Mouse (Mus musculus) spleen, adult 2 months (tissue): Measurements from ENCODE around the gene Map1b.

Experiments used
- CTCF ChIP-seq: fragments of 200-500 bp; IDR thresholded peaks from 2 replicates; pipeline ENCODE4 v1.5.1; 2011; ENCODE audit warnings: mild to moderate bottlenecking, inconsistent platforms; ENCODE audit not compliant: insufficient read depth, insufficient read length, insufficient replicate concordance; ENCODE audit errors: extremely low read depth
- POLR2A ChIP-seq: fragments of 200-500 bp; IDR thresholded peaks from 2 replicates; pipeline ENCODE4 v1.6.1; 2011; ENCODE audit warnings: low read depth, low read length, inconsistent platforms

GRCm38 (mm10) chr13:99468267-99468666, 48.1 kb downstream of the Map1b start:
- TF ChIP-seq POLR2A = no peak
- no peak for TF ChIP-seq CTCF
